Mouse (Mus musculus): ENCODE data around the gene Kcnh2. TPM values are rescaled to one million over a fixed set of nuclear protein-coding genes. Genes with fewer than 3 reads are reported as not detected.
"Not testable (repeated sequence)": the region's sequence is repeated elsewhere in the genome, so short reads cannot be mapped to it uniquely, and the experiment has no call there.

Kcnh2 gene
- 2.7 and 3.1 TPM in 2 replicates for polyA plus RNA-seq (2015; fragmentation: Nextera tagmentation; extraction: Ambion mirVana)

DNA sequence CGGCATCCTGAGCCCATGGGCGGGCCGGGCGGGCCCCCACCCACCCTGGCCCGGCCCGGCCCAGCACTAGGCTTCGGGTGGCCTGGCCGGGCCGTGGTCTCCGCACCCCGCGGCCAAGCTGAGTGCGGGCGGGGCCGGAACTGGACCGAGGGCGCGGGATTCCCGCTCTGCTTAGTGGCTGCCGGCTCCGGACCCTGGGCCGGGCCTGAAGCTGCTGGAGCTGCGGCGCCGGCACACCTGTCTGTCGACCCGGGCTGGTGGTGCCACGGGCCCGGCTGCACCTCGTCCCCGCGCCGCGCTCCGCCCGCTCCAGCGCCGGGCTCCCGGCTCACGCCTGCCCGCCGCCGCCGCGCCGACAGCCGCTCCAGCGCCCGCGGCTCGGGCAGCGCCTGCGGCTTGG is at the start of gene Kcnh2:
TSS of gene Kcnh2 (minus strand) at position 327 of the 400 bp plus-strand sequence.
- Histone ChIP-seq H3K4me1 (peaks cover 43% of the 10 kb centered on the region), H3K27me3 (peaks cover 74% of the 10 kb centered on the region), H3K4me3 (peak within 1 kb of the TSS; percentile 66), H3K9me3 (no peaks in the 10 kb centered on the region), H3K36me3 (no peaks in the 10 kb centered on the region), H3K9ac (peak within 1 kb of the TSS; percentile 70), H3K4me2 (replicated peaks) (peak within 1 kb of the TSS; percentile 98), H3K27ac (peak within 1 kb of the TSS; percentile 63)
- 0% methylated on average over 49 of the region's 53 CpGs for WGBS
- peak; percentile 41 for ATAC-seq (ENCODE audit: low FRiP score, low read depth)

DNA sequence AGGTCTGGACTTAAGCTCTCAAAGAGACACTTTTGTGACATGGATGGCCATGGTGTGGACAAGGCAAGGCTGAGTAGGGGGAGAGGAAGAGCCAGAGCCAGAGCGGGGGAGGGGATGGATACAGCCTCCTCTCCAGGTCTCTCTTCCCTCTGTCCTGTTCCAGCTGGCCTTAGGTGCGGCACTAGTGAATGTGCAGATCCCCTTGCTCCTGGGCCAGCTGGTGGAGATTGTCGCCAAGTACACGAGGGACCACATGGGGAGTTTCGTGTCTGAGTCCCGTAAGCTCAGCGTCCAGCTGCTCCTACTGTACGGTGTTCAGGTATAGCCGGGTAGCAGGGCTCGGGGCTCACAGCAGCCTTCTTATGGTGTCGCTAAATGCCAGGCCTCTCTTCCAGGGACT is 49.0 kb upstream of the Kcnh2 start:
- WGBS = 81% methylated on average over 11 of the region's 11 CpGs
- no peak for ATAC-seq (ENCODE audit: low FRiP score, low read depth)

DNA sequence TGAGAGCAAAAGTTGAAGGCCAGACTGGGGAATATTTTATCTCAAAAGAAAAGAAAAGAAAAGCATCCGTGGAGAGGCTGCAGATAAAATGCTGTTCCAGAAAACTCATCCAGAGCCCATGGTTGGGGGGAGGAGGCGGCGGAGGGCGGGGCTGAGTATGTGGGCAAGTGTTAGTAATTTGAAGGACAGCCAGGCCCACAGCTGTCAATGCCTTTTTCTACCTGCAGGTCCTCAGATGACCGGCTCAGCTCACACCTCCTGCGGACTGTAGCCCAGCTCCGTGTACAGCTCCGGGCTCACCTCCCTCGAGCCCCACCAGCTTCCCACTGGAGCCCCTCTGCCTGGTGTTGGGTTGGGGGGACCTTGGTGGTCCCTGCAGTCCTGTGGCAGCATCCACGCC is 48.3 kb upstream of the Kcnh2 start:
- no peaks in the 10 kb centered on the region for H3K27me3 ChIP-seq
- H3K4me1 ChIP-seq = peaks cover 8% of the 10 kb centered on the region; the same call in 1 of the 2 replicates
- no peak for ATAC-seq (ENCODE audit: low FRiP score, low read depth)
- 82% methylated on average over 10 of the region's 10 CpGs for WGBS
- no peak overlapping the region for H3K27ac ChIP-seq
- H3K4me3 ChIP-seq = no peak overlapping the region
- no peak overlapping the region for H3K4me2 ChIP-seq (replicated peaks)
- H3K9me3 ChIP-seq = no peaks in the 10 kb centered on the region
- peaks cover 50% of the 10 kb centered on the region for H3K36me3 ChIP-seq
- H3K9ac ChIP-seq = no peak overlapping the region

More for the DNA sequence above, 49.0 kb upstream of the Kcnh2 start:
- Histone ChIP-seq H3K36me3 (peaks cover 52% of the 10 kb centered on the region), H3K4me1 (0 out of 2 replicates have a peak, but pooled peaks cover under 1% of the 10 kb centered on the region), H3K9ac (no peak overlapping the region), H3K4me2 (replicated peaks) (no peak overlapping the region), H3K4me3 (no peak overlapping the region), H3K9me3 (no peaks in the 10 kb centered on the region), H3K27me3 (no peaks in the 10 kb centered on the region), H3K27ac (no peak overlapping the region)

DNA sequence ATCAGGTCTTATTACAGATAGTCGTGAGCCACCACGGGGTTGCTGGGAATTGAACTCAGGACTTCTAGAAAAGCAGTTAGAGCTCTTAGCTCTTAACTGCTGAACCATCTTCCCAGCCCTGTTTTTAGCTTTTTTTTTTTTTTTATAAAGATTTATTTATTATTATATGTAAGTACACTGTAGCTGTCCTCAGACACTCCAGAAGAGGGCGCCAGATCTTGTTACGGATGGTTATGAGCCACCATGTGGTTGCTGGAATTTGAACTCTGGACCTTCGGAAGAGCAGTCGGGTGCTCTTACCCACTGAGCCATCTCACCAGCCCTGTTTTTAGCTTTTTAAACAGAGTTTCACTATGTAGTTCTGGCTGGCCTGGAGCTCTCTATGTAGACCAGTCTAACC is 44.9 kb upstream of the Kcnh2 start:
- H3K9me3 ChIP-seq; H3K27me3 ChIP-seq; H3K27ac ChIP-seq; H3K4me3 ChIP-seq; ATAC-seq (ENCODE audit: low FRiP score, low read depth); H3K4me2 ChIP-seq (replicated peaks); H3K4me1 ChIP-seq; H3K9ac ChIP-seq: not testable (repeated sequence)
- peaks cover 20% of the 10 kb centered on the region for H3K36me3 ChIP-seq
- WGBS = 89% methylated on average over 6 of the region's 6 CpGs

DNA sequence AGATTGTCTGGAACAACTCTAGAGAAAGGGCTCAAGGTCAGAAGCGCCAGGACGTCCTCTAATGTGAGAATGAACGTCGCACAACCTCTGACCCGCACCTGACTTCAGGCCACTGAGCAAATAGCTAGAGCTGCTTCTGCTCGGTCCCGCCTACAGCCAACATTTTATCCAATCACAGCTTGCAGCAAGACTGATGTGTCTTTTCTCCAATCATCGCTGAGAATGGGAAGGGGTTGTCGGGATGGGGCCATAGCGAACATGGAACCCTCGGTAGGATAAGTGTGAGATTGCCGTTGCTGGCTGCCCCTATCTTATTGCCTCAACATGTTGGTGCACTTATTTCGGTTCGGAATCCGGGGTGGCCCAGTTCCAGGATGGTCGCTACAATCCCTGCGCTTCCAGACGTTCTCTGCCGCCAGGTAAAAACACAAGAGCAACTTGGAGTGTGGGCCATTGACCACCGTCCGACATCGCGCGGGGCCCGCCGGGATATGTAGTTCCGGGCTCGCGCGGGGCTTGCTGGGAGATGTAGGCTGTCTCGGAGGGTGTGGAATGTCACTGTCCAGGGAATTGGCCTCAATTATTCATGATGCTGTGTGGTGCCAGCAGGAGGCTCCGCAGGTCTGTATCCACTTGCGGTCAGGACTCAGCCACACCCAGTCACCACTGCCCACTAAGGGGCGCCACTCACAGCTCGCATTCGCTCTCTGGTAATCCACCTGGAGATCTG is 42.9 kb upstream of the Kcnh2 start:
- Histone ChIP-seq H3K36me3 (peaks cover 4% of the 10 kb centered on the region), H3K9me3 (no peaks in the 10 kb centered on the region), H3K4me1 (peaks cover 8% of the 10 kb centered on the region), H3K9ac (peak overlapping the region; percentile 59), H3K4me3 (peak overlapping the region; percentile 57), H3K27me3 (peaks cover 4% of the 10 kb centered on the region; the same call in 1 of the 2 replicates), H3K27ac (peak overlapping the region; percentile 7; the same call in 1 of the 2 replicates), H3K4me2 (replicated peaks) (peak overlapping the region; percentile 60)
- 1% methylated on average over 36 of the region's 36 CpGs for WGBS
- ATAC-seq (ENCODE audit: low FRiP score, low read depth) = peak; percentile 98

DNA sequence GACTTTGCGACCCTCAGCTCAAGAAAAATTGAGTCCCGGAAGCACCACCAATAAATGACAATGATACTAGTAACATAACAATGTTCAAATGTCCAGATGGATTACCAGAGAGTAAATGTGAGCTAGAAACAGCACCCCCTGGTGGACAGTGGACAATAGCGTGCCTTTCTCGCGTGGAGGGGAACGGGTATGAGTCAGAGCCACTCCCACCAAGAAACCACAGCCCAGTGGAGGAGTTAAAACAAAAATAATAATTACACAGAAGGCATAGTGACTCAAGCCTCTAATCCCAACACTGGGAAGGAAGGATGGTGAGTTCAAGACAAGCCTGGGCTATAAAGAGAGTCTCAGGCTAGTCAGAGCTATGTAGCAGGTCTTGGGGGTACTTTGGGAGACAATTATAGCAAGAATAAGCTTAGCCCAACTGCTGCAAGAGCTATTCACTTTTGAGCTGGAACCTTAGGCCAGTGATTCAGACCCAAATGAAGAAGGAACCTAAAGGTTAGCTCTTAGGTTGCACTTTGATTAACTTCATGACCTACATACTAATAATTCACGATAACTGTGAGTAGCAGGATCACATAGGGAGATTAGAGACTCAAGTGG is 42.1 kb upstream of the Kcnh2 start, which contains the start of gene Abcb8:
TSS of gene Abcb8 (plus strand) at position 272 of the 606 bp plus-strand sequence.
- H3K4me1 ChIP-seq = peaks cover 10% of the 10 kb centered on the region
- no peaks in the 10 kb centered on the region for H3K9me3 ChIP-seq
- peak within 1 kb of the TSS; percentile 59 for H3K9ac ChIP-seq
- peak within 1 kb of the TSS; percentile 57 for H3K4me3 ChIP-seq
- WGBS = 24% methylated on average over 7 of the region's 7 CpGs
- ATAC-seq (ENCODE audit: low FRiP score, low read depth) = no peak
- H3K4me2 ChIP-seq (replicated peaks) = peak within 1 kb of the TSS; percentile 60
- H3K27me3 ChIP-seq = peaks cover 7% of the 10 kb centered on the region; the same call in 1 of the 2 replicates
- peaks cover 4% of the 10 kb centered on the region for H3K36me3 ChIP-seq
- peak within 1 kb of the TSS; percentile 7; the same call in 1 of the 2 replicates for H3K27ac ChIP-seq

DNA sequence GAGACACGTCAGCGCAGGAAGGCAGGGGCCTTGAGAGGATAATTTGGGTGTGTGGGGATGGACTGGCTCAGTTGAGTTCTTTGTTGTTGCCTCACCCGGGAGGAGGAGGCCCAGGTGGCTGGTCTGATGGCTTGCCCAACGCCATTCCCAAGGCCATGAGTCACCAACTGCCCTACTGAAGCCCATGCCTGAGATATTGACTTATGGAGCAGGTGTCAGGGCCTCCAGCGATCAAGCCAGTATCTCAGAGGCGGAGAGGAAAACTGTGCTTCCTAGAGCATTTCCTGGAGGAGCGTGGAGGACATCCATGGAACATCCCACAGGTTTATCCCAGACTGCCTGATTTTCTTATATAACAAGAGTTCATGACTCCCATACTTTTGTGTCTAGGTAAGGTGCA is 41.3 kb upstream of the Kcnh2 start:
- peaks cover 4% of the 10 kb centered on the region for H3K36me3 ChIP-seq
- H3K9me3 ChIP-seq = no peaks in the 10 kb centered on the region
- H3K4me3 ChIP-seq = no peak overlapping the region
- no peak for ATAC-seq (ENCODE audit: low FRiP score, low read depth)
- peaks cover 17% of the 10 kb centered on the region for H3K4me1 ChIP-seq
- H3K9ac ChIP-seq = no peak overlapping the region
- peaks cover 15% of the 10 kb centered on the region; the same call in 1 of the 2 replicates for H3K27me3 ChIP-seq
- H3K4me2 ChIP-seq (replicated peaks) = no peak overlapping the region
- WGBS = 80% methylated on average over 7 of the region's 7 CpGs
- H3K27ac ChIP-seq = no peak overlapping the region

DNA sequence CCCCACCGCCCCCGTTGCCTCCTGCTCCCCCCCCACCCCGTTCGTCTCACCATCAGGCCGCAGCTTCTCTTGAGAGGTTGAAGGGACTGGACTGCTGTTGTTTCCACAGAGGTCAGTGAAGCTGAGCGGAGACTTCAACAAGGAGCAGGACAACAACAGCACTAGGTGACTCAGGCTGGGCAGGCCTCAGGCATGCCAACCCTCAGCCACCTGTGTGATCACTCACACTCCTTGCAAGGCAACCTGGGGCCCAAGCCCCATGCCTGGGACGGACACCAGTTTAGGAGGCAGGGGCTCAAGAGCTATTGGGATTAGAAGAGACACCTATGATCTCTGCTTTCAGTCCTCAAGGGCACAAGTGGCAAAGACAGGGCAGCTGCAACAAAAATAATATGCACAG is 40.5 kb upstream of the Kcnh2 start, which contains the start of gene Atg9b:
TSS of gene Atg9b (minus strand) at position 280 of the 400 bp plus-strand sequence.
- no peaks in the 10 kb centered on the region for H3K9me3 ChIP-seq
- ATAC-seq (ENCODE audit: low FRiP score, low read depth) = no peak
- H3K4me3 ChIP-seq = no peak within 1 kb of the TSS
- peaks cover 25% of the 10 kb centered on the region for H3K4me1 ChIP-seq
- no peak within 1 kb of the TSS for H3K9ac ChIP-seq
- 82% methylated on average over 7 of the region's 7 CpGs for WGBS
- H3K36me3 ChIP-seq = peaks cover 4% of the 10 kb centered on the region
- no peak within 1 kb of the TSS for H3K4me2 ChIP-seq (replicated peaks)
- H3K27ac ChIP-seq = no peak within 1 kb of the TSS
- peaks cover 24% of the 10 kb centered on the region for H3K27me3 ChIP-seq

DNA sequence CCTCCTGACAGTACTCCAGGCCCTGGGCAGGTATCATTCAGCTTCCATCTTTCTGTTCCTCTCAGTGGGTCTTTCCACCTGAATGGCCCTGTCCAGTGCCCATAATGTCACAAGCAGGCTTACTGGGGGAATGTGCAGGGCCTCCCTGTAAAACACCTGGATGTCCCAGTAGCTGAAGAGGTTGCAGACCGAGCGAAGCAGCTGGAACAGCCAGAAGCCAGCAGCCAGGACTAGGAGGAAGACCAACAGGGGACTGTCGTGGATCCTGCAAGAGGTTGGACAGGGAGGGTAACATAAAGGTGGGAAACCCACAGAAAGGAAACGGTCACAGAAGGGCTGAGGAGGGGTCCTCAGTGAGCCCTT is 38.2 kb upstream of the Kcnh2 start:
- Histone ChIP-seq H3K27ac (no peak overlapping the region), H3K4me3 (no peak overlapping the region)

DNA sequence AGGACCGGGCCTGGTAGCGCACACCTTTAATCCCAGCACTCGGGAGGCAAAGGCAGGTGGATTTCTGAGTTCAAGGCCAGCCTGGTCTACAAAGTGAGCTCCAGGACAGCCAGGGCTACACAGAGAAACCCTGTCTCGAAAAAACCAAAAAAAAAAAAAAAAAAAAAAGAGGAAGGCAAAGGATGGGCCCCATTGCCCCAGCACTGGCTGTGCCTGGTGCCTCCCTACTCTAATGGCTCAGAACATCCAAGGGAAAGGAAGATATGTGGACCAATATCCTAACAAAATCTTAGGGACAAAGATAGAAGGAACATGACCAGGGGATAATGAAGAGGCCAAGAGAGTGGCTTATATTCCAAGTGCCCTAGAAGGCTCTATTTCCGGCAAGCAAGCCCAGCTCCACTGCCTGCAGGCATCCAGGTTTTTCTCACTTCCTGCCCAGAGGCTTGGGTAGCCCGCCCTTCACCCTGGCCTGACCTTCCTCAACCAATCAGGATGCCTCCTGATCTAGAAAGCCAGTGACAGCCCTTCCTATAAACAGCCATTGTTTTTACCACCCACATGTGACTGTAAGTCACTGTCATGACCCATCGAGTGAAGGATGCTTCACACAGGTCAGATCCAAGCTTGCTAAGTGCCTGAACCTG is 37.7 kb upstream of the Kcnh2 start:
- Histone ChIP-seq H3K4me1 (peaks cover 19% of the 10 kb centered on the region), H3K9ac (no peak overlapping the region), H3K4me2 (replicated peaks) (no peak overlapping the region), H3K27ac (no peak overlapping the region), H3K4me3 (no peak overlapping the region), H3K27me3 (peaks cover 38% of the 10 kb centered on the region), H3K36me3 (no peaks in the 10 kb centered on the region), H3K9me3 (no peaks in the 10 kb centered on the region)
- 52% methylated on average over 6 of the region's 7 CpGs for WGBS
- no peak for ATAC-seq (ENCODE audit: low FRiP score, low read depth)

More for the DNA sequence above, 38.2 kb upstream of the Kcnh2 start:
- Histone ChIP-seq H3K4me2 (replicated peaks) (no peak overlapping the region), H3K4me1 (peaks cover 19% of the 10 kb centered on the region), H3K9ac (no peak overlapping the region), H3K36me3 (no peaks in the 10 kb centered on the region), H3K27me3 (peaks cover 35% of the 10 kb centered on the region), H3K9me3 (no peaks in the 10 kb centered on the region)
- ATAC-seq (ENCODE audit: low FRiP score, low read depth) = no peak
- WGBS = 66% methylated on average over 4 of the region's 4 CpGs

DNA sequence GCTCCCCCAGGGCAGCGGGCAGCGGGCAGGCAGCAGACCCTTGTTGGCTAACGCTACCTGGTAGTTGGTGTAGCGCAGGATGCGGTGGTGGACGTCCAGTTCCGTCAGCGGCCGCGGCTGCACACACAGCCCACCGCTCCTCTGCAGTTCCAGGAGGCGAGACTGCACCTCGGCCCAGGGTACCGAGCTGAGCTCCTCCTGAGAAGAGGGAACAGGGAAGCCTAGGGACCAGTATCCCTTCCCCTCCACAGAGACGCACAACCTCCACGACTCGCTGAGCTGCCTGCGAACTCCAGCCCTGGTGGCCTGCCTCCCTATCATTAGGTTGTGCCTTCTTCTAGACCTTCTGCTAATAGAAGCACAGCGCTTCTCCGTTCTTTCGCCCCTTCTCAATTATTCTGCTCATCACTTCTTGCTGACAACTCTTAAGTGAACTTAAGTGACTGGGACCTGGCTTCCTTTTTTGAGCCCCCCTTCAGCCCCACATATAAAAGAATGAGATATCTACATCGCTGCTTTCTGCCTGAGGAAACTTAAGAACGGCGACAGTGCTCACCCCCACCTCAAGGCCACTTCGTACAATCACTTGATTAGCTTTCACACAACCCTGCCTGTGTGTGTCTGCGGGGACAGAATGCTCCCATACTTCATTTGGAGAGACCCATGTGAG is 37.0 kb upstream of the Kcnh2 start:
- H3K27me3 ChIP-seq = peaks cover 38% of the 10 kb centered on the region
- no peaks in the 10 kb centered on the region for H3K9me3 ChIP-seq

More for the DNA sequence above, 37.0 kb upstream of the Kcnh2 start:
- Histone ChIP-seq H3K36me3 (no peaks in the 10 kb centered on the region), H3K9ac (peak overlapping the region; percentile 73), H3K4me2 (replicated peaks) (peak overlapping the region; percentile 98), H3K4me3 (peak overlapping the region; percentile 54), H3K27ac (peak overlapping the region; percentile 10; the same call in 1 of the 2 replicates), H3K4me1 (peaks cover 25% of the 10 kb centered on the region)
- no peak for ATAC-seq (ENCODE audit: low FRiP score, low read depth)
- WGBS = 25% methylated on average over 26 of the region's 26 CpGs

Measured in limb, embryonic 13.5 days (tissue).